Mouse (Mus musculus) monocyte, adult 5-6 weeks (primary cell): ENCODE data around the gene Olfr105-ps. TPM values are rescaled to one million over a fixed set of nuclear protein-coding genes. Genes with fewer than 3 reads are reported as not detected.

Experiments
- ATAC-seq: fragments of 153-309, 156-312 bp; replicated peaks from 2 replicates; pipeline ENCODE4 v1.8.0; 2017; ENCODE audit warnings: mild to moderate bottlenecking; ENCODE audit not compliant: low TSS enrichment, insufficient number of reproducible peaks, severe bottlenecking, poor library complexity, low FRiP score
- total RNA-seq: library from RNA; stranded (forward); fragments of 200-1000, 200-491, 200-594 nt; gene quantifications from 3 replicates; pipeline ENCODE4 v1.2.3, GENCODE M21; 2017

Olfr105-ps gene
- not detected in 3 replicates for total RNA-seq

DNA sequence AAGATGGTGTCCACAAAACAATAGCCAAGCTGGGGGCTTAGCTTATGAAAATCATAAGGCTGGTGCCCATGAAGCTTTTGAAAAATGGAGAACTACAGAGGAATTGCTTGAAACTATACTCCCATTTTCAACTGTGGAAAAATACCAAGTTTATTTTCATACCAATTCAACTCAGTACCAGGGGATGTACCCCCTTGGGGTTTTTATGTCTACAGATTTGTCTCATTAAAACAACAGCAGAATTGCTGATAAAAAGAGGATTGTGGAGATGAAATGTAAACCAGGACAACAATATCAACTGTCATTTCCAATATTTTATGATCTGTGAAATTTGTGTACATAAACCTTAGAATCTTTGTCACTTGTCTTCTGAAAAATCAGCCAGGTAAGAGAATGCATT is at the start of gene Olfr105-ps:
Gene Olfr105-ps (plus strand): TSS at position 301 of the 400 bp plus-strand sequence.
- no peak for ATAC-seq

DNA sequence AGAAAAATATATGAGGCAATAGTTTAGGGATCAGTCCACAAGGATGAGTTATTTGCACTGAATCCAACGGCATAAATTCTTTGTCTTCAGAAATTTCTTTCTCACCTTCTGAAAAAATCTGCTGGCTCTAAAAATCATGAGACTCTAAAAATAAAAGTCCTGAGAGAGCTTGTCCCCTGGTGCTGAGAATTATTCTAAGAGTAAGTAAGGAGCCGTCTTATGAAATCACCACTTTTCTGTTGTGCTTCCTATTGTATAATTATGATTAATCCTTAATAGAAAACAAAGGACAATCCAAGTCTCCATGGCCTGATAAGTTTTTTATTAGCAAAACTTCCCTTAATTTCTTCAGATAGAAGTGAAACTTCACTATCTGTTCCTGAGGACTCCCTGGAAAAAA is 39.2 kb upstream of the Olfr105-ps start, which contains the start of gene Olfr103:
Gene Olfr103 (minus strand): TSS at position 101 of the 400 bp plus-strand sequence.
- ATAC-seq = no peak

DNA sequence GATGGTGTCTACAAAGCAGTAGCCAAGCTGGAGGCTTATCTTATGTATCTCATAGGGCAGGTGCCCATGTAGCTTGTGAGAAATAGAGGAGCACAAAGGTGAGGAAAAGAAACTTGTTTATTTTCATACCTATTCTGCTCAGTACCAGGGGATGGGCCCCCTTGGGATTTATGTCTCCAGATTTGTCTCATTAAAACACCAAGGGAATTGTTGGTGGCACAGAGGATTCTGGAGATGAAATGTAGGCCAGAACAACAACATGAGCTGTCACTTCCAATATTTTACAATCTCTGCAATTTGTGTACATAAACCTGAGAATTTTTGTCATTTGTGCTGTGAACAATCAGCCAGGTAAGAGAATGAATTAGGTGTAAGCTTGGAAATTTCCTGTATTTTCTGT is 19.6 kb upstream of the Olfr105-ps start, which contains the start of gene Olfr104-ps:
Gene Olfr104-ps (plus strand): TSS at position 301 of the 400 bp plus-strand sequence.
- ATAC-seq = no peak

- ATAC-seq = no peak
These were observed 11.3 kb downstream of the Olfr105-ps start, which contains the start of gene Olfr106-ps for GRCm38 (mm10) chr17:37390093-37390492. Gene Olfr106-ps, plus strand, starts transcription at chr17:37390393.

GRCm38 (mm10) chr17:37398926-37399325 is 20.1 kb downstream of the Olfr105-ps start, which contains the start of gene Olfr107:
Gene Olfr107, plus strand, starts transcription at chr17:37399226.
- no peak for ATAC-seq

- no peak for ATAC-seq
These were observed 34.5 kb downstream of the Olfr105-ps start for GRCm38 (mm10) chr17:37413380-37413779.

Other genes starting within 250 kb of the Olfr105-ps start
- gene Olfr93, start 217.5 kb upstream of the Olfr105-ps start, total RNA-seq = not detected in 3 replicates
- gene Ubd, start 185.1 kb upstream of the Olfr105-ps start, total RNA-seq = not detected in 3 replicates
- gene Olfr94, start 178.0 kb upstream of the Olfr105-ps start, total RNA-seq = not detected in 3 replicates
- not detected in 3 replicates for gene Olfr95, start 165.9 kb upstream of the Olfr105-ps start, total RNA-seq
- gene Olfr96, start 158.9 kb upstream of the Olfr105-ps start, total RNA-seq = not detected in 3 replicates
- gene Olfr97, start 141.7 kb upstream of the Olfr105-ps start, total RNA-seq = not detected in 3 replicates
- gene Olfr98, start 115.3 kb upstream of the Olfr105-ps start, total RNA-seq = not detected in 3 replicates
- gene H2-M3, start 108.8 kb upstream of the Olfr105-ps start, total RNA-seq = 78.7 to 86.4 TPM (median 79.2 TPM) in 3 replicates
- gene Olfr99, start 95.6 kb upstream of the Olfr105-ps start, total RNA-seq = not detected in 3 replicates
- gene Olfr101, start 74.7 kb upstream of the Olfr105-ps start, total RNA-seq = not detected in 3 replicates
- not detected in 3 replicates for gene Olfr102, start 62.0 kb upstream of the Olfr105-ps start, total RNA-seq
- gene Olfr103, start 39.3 kb upstream of the Olfr105-ps start, total RNA-seq = not detected in 3 replicates
- gene Olfr104-ps, start 19.5 kb upstream of the Olfr105-ps start, total RNA-seq = not detected in 3 replicates
- not detected in 3 replicates for gene Olfr106-ps, start 11.4 kb downstream of the Olfr105-ps start, total RNA-seq
- not detected in 3 replicates for gene Olfr107, start 20.2 kb downstream of the Olfr105-ps start, total RNA-seq
- gene Olfr108, start 66.4 kb downstream of the Olfr105-ps start, total RNA-seq = not detected in 3 replicates
- gene Olfr109, start 79.9 kb downstream of the Olfr105-ps start, total RNA-seq = not detected in 3 replicates
- gene H2-M2, start 104.5 kb downstream of the Olfr105-ps start, total RNA-seq = 0.87 to 3.0 TPM in 2 of 3 replicates, not detected in the other
- gene Olfr110, start 113.4 kb downstream of the Olfr105-ps start, total RNA-seq = not detected in 3 replicates
- gene Olfr111, start 129.0 kb downstream of the Olfr105-ps start, total RNA-seq = 0.29 TPM in 1 of 3 replicates, not detected in the others
- gene Olfr112, start 190.4 kb downstream of the Olfr105-ps start, total RNA-seq = not detected in 3 replicates
- gene Olfr113, start 198.6 kb downstream of the Olfr105-ps start, total RNA-seq = not detected in 3 replicates
- gene Olfr114, start 213.7 kb downstream of the Olfr105-ps start, total RNA-seq = not detected in 3 replicates
- gene Olfr115, start 248.1 kb downstream of the Olfr105-ps start, total RNA-seq = not detected in 3 replicates
- not detected in 3 replicates for gene Olfr116, start 248.2 kb downstream of the Olfr105-ps start, total RNA-seq